Mouse (Mus musculus) ES-Bruce4 (cell line): ENCODE measurements around the gene Lamb3. TPM values are rescaled to one million over a fixed set of nuclear protein-coding genes. Genes with fewer than 3 reads are reported as not detected.

Experiments used
- H3K27ac ChIP-seq: 2 replicates; pipeline ENCODE4 v1.5.1; 2012; ENCODE audit warnings: low read length, inconsistent platforms; ENCODE audit not compliant: insufficient read depth
- H3K27me3 ChIP-seq: 2 replicates; pipeline ENCODE4 v1.6.1; 2012; ENCODE audit warnings: mild to moderate bottlenecking, low read length, inconsistent platforms; ENCODE audit not compliant: control insufficient read depth, poor library complexity, insufficient read depth, severe bottlenecking
- H3K36me3 ChIP-seq: 2 replicates; pipeline ENCODE4 v1.6.1; 2012; ENCODE audit warnings: inconsistent platforms, mild to moderate bottlenecking, low read length, moderate library complexity; ENCODE audit not compliant: control insufficient read depth, poor library complexity, insufficient read depth, severe bottlenecking
- H3K4me1 ChIP-seq: one replicate; pipeline ENCODE4 v1.8.1; 2011; ENCODE audit warnings: low read length; ENCODE audit not compliant: control insufficient read depth, insufficient read depth
- H3K4me3 ChIP-seq: 2 replicates; pipeline ENCODE4 v1.5.1; 2011; ENCODE audit warnings: low read depth, mild to moderate bottlenecking, low read length
- H3K9ac ChIP-seq: 2 replicates; pipeline ENCODE4 v1.6.1; 2012; ENCODE audit warnings: low read depth, mild to moderate bottlenecking, inconsistent platforms; ENCODE audit not compliant: poor library complexity, severe bottlenecking
- H3K9me3 ChIP-seq: replicated peaks from 2 replicates; pipeline ENCODE4 v1.6.1; 2012; ENCODE audit warnings: mild to moderate bottlenecking, low read length, inconsistent platforms; ENCODE audit not compliant: control insufficient read depth, poor library complexity, insufficient read depth, severe bottlenecking
- CTCF ChIP-seq: IDR thresholded peaks from one replicate; pipeline ENCODE4 v1.8.1; 2011; ENCODE audit warnings: low read depth, low read length
- EP300 ChIP-seq: IDR thresholded peaks from 2 replicates; pipeline ENCODE4 v1.6.1; 2011; ENCODE audit warnings: low read depth, low read length; ENCODE audit not compliant: insufficient read depth
- POLR2A ChIP-seq: IDR thresholded peaks from one replicate; pipeline ENCODE4 v1.8.1; 2011; ENCODE audit warnings: low read length; ENCODE audit not compliant: insufficient read depth
- polyA plus RNA-seq: library from polyadenylated mRNA; stranded (reverse); fragments of >200 nt; gene quantifications from 2 replicates; pipeline ENCODE4 v1.2.4, GENCODE M21; 2011; ENCODE audit warnings: low read depth; ENCODE audit not compliant: missing spikeins, insufficient read depth, insufficient read length

Gene Lamb3
- polyA plus RNA-seq, 1 experiment, result 6.4 TPM

DNA sequence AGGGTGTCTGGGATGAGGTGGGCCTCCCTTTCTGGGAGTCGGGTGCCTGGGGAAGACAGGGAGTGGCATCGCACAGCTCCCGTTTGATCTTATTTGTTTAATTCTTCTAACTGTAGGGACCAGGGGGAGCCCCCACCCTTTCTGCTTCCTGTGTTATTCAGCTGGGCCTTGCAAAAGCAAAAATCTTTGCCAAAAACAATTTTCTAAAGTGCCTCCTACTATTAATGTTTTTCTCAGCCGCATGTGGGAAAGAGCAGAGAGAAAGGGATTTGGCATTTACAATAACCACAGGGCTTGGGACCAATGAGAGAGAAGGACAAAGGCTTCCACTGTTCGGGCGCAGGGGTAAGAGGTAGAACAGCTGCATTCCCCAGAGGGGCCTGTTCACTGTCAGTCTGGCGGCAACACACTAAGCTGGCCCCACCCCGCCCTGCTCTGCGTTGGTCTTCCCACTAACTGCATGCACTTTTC is 18.3 kb upstream of the Lamb3 start:
- Histone ChIP-seq H3K27me3 (no peaks in the 10 kb centered on the region), H3K4me3 (no peak overlapping the region), H3K9ac (no peak overlapping the region), H3K4me1 (no peaks in the 10 kb centered on the region), H3K9me3 (no peaks in the 10 kb centered on the region), H3K36me3 (no peaks in the 10 kb centered on the region), H3K27ac (no peak overlapping the region)
- TF ChIP-seq EP300 (no peak), CTCF (no peak), POLR2A (no peak)

DNA sequence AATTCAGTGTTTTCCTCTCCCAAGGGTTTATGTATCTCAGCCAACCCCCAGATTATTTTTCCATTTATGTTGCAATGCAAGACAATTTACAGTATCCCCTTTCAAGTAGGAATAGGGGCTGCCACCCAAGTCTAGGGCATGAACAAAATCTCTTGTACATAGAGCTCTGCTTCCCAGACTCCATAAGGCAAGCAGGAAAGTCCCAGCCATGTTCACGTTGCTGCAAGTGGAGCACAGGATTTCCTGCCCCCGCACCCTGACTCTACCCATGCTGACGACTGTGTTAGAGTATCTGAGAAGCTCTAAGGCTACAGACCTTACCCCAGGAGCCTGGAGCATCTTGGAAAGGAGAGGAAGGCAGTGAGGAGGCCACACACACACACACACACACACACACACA is 17.7 kb upstream of the Lamb3 start:
- no peaks in the 10 kb centered on the region for H3K27me3 ChIP-seq
- H3K9me3 ChIP-seq, result no peaks in the 10 kb centered on the region
- H3K36me3 ChIP-seq, result no peaks in the 10 kb centered on the region
- TF ChIP-seq CTCF, result no peak
- no peak for TF ChIP-seq EP300
- TF ChIP-seq POLR2A, result no peak
- H3K4me3 ChIP-seq, result no peak overlapping the region
- H3K27ac ChIP-seq, result no peak overlapping the region
- H3K4me1 ChIP-seq, result no peaks in the 10 kb centered on the region
- no peak overlapping the region for H3K9ac ChIP-seq

GRCm38 (mm10) chr1:193191675-193192283 is 15.7 kb upstream of the Lamb3 start:
- TF ChIP-seq CTCF (no peak), POLR2A (no peak), EP300 (no peak)
- Histone ChIP-seq H3K4me1 (no peaks in the 10 kb centered on the region), H3K36me3 (no peaks in the 10 kb centered on the region), H3K9ac (no peak overlapping the region), H3K9me3 (no peaks in the 10 kb centered on the region), H3K4me3 (no peak overlapping the region), H3K27ac (no peak overlapping the region), H3K27me3 (no peaks in the 10 kb centered on the region)

DNA sequence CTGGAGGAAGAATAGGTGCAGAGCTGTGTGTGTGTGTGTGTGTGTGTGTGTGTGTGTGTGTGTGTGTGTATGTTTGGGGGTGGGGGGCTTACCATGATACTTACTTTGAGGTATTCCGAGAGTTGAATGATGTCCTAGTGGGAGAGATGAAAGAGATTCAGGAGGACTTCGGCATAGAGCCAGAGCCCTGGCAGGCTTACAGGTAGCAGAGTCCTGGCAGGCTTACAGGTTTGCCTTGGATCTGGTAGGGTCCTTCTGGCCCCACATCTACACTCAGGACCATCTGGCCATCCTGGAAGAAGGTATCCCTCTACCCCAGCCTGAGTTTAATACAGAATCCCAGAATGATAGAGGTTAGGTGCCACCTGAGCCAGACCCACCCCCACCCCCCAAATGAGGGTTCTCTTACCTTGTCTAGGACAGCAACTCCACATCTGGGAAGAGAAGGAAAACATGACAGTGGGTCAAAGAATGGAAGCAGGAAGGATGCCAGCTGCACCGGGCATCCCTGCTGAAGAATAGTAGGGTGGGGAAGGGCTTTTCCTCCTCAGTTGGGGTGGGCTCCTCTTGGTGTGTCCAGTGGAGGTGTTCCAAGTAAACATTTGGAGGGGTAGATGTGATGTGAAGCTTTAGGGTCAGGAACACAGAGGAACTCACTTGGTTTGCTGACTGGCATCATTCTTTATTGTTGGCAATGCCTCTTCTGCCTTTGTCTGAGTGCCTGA is 12.9 kb upstream of the Lamb3 start:
- H3K27ac ChIP-seq, result no peak overlapping the region
- no peaks in the 10 kb centered on the region for H3K9me3 ChIP-seq
- H3K9ac ChIP-seq, result no peak overlapping the region
- TF ChIP-seq POLR2A (no peak), CTCF (no peak), EP300 (no peak)
- H3K4me3 ChIP-seq, result no peak overlapping the region
- no peaks in the 10 kb centered on the region; the same call in 1 of the 2 replicates for H3K27me3 ChIP-seq
- H3K4me1 ChIP-seq, result no peaks in the 10 kb centered on the region
- H3K36me3 ChIP-seq, result no peaks in the 10 kb centered on the region

DNA sequence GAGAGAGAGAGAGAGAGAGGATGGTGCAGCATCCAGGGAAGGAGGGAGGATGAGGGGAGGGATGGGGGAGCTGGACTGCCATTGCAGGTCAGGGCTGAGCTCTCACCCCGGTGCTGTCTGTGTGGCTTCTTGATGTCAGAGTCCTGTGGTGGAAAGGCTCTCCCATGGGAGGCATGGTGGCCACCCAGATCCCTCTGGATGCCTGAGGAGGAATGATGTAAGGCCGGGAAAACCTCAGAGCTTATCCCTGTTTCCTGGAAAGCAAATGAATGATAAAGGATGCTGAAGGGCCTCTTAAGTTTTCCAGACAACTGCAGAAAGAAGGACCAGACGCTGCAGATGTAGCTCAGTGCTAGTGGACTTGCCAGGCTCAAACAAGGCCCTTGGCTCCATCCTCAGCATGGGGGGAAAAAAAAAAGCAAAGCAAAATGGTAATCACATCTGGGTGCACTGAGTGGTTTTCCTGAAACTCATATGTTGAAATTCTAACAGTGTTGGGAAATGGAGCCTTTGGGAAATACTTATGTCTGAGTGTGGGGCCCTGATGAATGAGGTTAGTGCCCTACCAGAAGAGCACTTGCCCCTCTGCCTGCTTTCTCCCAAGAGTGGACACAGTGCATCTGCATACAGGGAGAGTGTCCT is 12.2 kb upstream of the Lamb3 start:
- no peak overlapping the region for H3K4me3 ChIP-seq
- H3K27me3 ChIP-seq, result no peaks in the 10 kb centered on the region; the same call in 1 of the 2 replicates
- TF ChIP-seq CTCF (no peak), EP300 (no peak), POLR2A (no peak)
- H3K9me3 ChIP-seq, result no peaks in the 10 kb centered on the region
- no peak overlapping the region for H3K27ac ChIP-seq
- H3K9ac ChIP-seq, result no peak overlapping the region
- H3K36me3 ChIP-seq, result no peaks in the 10 kb centered on the region
- no peaks in the 10 kb centered on the region for H3K4me1 ChIP-seq
